Mouse (Mus musculus): Measurements from ENCODE around the gene Wdr59.

GRCm38 (mm10) chr8:111435071-111435828, 86.6 kb downstream of the Wdr59 start:
- TF ChIP-seq CTCF (IDR thresholded peaks at IDR 0.05; ENCODE audit: low read depth) (no peak), EP300 (optimal IDR thresholded peaks at IDR 0.05) (no peak)

Measured in stomach, postnatal 0 days (tissue).